Mouse (Mus musculus) embryonic fibroblast, embryonic 13.5 days (primary cell): Measurements from ENCODE around the gene Arhgef11. TPM values are rescaled to one million over a fixed set of nuclear protein-coding genes. Genes with fewer than 3 reads are reported as not detected.

Experiments
- H3K27ac ChIP-seq: 2 replicates; pipeline ENCODE4 v1.5.1; 2012; ENCODE audit warnings: low read length, control low read depth, inconsistent platforms; ENCODE audit not compliant: insufficient read depth
- H3K4me1 ChIP-seq: 2 replicates; pipeline ENCODE4 v1.6.1; 2011; ENCODE audit warnings: low read length; ENCODE audit not compliant: control insufficient read depth, insufficient read depth
- H3K4me3 ChIP-seq: 2 replicates; pipeline ENCODE4 v1.5.1; 2011; ENCODE audit warnings: mild to moderate bottlenecking, control low read depth, low read length; ENCODE audit not compliant: insufficient read depth
- CTCF ChIP-seq: IDR thresholded peaks from 2 replicates; pipeline ENCODE4 v1.5.1; 2011; ENCODE audit warnings: mild to moderate bottlenecking, control low read depth, low read length, moderate library complexity, borderline replicate concordance; ENCODE audit not compliant: insufficient read depth
- POLR2A ChIP-seq: IDR thresholded peaks from 2 replicates; pipeline ENCODE4 v1.6.1; 2011; ENCODE audit warnings: low read depth, mild to moderate bottlenecking, control low read depth, low read length, moderate library complexity
- polyA plus RNA-seq: library from polyadenylated mRNA; stranded (reverse); fragments of >200 nt; gene quantifications from 2 replicates; pipeline ENCODE4 v1.2.4, GENCODE M21; 2011; ENCODE audit warnings: low read depth; ENCODE audit not compliant: missing spikeins, insufficient read length

Arhgef11 gene
- polyA plus RNA-seq, 1 experiment, result 27.0 TPM

GRCm38 (mm10) chr3:87738906-87739305 lies 121.5 kb downstream of the Arhgef11 start:
- no peak overlapping the region for H3K27ac ChIP-seq
- no peak overlapping the region for H3K4me3 ChIP-seq
- H3K4me1 ChIP-seq, result no peaks in the 10 kb centered on the region
- TF ChIP-seq POLR2A, result no peak
- no peak for TF ChIP-seq CTCF

DNA sequence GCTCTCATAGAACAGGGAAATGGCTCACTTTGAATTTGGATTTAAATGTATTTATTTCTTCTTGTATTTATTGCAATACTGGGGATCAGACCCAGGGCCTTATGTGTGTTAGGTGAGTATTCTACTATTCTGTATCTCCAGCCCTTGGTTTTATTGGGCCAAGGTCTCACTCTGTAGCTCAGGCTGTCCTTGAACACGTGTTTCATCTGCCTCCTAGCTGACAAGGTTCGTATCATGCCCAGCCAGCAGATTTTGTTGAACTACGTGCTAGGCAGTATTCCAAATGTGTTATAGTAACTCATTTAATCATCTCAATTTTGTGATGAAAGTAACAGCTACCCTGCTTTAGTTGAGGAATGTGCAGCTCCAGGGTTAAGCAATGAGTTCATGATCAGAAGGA lies 124.7 kb downstream of the Arhgef11 start:
- no peak overlapping the region for H3K27ac ChIP-seq
- TF ChIP-seq POLR2A (no peak), CTCF (no peak)

GRCm38 (mm10) chr3:87742735-87743134 lies 125.4 kb downstream of the Arhgef11 start:
- TF ChIP-seq POLR2A (no peak), CTCF (no peak)
- Histone ChIP-seq H3K4me3 (no peak overlapping the region), H3K27ac (no peak overlapping the region), H3K4me1 (no peaks in the 10 kb centered on the region)

More for the DNA sequence above, 124.7 kb downstream of the Arhgef11 start:
- Histone ChIP-seq H3K4me1 (no peaks in the 10 kb centered on the region), H3K4me3 (no peak overlapping the region)

GRCm38 (mm10) chr3:87743927-87744326 lies 126.6 kb downstream of the Arhgef11 start:
- Histone ChIP-seq H3K27ac (no peak overlapping the region), H3K4me1 (no peaks in the 10 kb centered on the region), H3K4me3 (no peak overlapping the region)
- TF ChIP-seq CTCF, result no peak
- TF ChIP-seq POLR2A, result no peak

DNA sequence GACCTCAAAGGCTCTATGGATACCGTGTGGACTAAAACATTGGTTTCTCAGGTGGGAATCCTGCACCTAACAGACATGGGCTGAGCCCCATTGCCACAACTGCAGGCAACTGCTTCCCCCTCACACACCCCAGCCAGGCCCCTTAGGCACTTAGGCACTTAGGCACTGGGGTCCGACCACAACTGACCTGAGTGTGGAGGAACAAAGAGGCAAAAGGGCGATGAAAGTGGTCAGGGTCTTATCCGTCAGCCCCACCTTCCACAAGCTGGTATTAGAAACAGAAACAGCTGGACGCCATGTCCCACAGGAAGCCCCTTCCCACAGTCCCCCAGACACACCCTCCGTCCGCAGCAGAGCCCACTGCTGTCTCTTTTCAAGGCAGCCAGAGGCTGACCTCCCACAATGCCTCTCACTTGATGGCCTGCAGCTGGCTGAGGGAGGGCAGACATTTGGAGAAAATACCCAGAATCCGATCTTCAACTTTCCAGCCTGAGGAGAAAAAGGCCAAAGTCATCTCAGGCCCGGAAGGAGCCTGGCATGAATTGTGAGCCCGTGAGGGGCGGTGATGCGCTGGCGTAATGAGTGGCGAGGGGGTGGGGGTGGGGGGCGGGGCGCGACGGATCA lies 127.8 kb downstream of the Arhgef11 start:
- H3K4me1 ChIP-seq, result no peaks in the 10 kb centered on the region
- H3K4me3 ChIP-seq, result no peak overlapping the region
- no peak overlapping the region for H3K27ac ChIP-seq
- TF ChIP-seq POLR2A, result no peak
- TF ChIP-seq CTCF, result no peak

DNA sequence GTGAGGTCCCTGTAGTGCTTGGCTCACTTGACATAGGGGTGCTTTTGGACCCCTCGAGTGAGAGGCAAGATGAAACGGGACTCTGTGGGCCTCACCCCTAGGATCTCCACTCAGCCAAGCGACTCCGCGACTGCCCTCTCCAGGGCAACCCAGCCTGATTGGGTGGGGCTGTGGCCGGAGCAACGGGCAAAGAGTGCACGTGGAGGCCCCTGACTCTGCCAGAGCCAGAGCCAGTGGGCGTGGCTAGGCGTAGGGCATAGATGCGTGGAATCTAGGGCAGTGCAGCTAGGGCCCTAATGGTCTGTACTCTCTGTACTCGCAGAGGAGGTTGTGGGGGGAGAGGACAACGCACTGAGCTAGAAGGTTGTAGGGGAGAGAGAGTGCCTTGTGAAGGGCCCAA lies 131.1 kb downstream of the Arhgef11 start, which contains the start of gene Lrrc71:
Gene Lrrc71, minus strand, starts transcription at position 195 of the 400 bp plus-strand sequence.
- Histone ChIP-seq H3K4me3 (no peak within 1 kb of the TSS), H3K4me1 (no peaks in the 10 kb centered on the region), H3K27ac (no peak within 1 kb of the TSS)
- no peak for TF ChIP-seq CTCF
- no peak for TF ChIP-seq POLR2A

GRCm38 (mm10) chr3:87749036-87749435 lies 131.7 kb downstream of the Arhgef11 start:
- H3K4me3 ChIP-seq, result no peak overlapping the region
- TF ChIP-seq POLR2A (no peak), CTCF (peak; percentile 94)
- H3K4me1 ChIP-seq, result no peaks in the 10 kb centered on the region
- no peak overlapping the region for H3K27ac ChIP-seq

DNA sequence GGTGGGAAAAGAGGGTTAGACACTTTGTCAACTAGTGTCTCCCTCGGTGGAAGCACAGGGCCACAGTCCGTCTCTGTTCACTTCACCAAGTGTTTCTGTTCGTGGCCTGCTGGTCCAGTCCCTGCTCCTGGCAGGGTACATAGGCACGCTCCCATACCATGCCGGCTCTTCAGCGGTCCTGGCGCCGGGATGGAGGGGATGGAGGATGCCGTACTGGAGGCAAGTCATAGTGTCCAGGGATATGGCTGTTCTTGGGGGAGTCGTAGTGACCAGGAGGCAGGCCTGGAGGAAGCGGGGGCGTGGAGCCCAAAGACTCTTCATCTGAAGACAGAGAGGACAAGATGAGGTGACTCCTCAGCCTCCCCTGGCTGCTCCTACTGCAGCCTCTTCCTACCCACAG lies 132.6 kb downstream of the Arhgef11 start:
- H3K27ac ChIP-seq, result no peak overlapping the region

GRCm38 (mm10) chr3:87752567-87752966 lies 135.2 kb downstream of the Arhgef11 start:
- no peak overlapping the region for H3K27ac ChIP-seq
- H3K4me1 ChIP-seq, result no peaks in the 10 kb centered on the region
- H3K4me3 ChIP-seq, result no peak overlapping the region
- TF ChIP-seq CTCF (no peak), POLR2A (no peak)

More for the DNA sequence above, 132.6 kb downstream of the Arhgef11 start:
- H3K4me1 ChIP-seq, result no peaks in the 10 kb centered on the region
- H3K4me3 ChIP-seq, result no peak overlapping the region
- TF ChIP-seq POLR2A (no peak), CTCF (no peak)

GRCm38 (mm10) chr3:87753829-87754228 lies 136.5 kb downstream of the Arhgef11 start:
- TF ChIP-seq CTCF, result no peak
- no peak for TF ChIP-seq POLR2A
- H3K4me1 ChIP-seq, result 0 out of 2 replicates have a peak, but pooled peaks cover 1% of the 10 kb centered on the region
- no peak overlapping the region for H3K4me3 ChIP-seq
- no peak overlapping the region for H3K27ac ChIP-seq

- Histone ChIP-seq H3K4me3 (no peak overlapping the region), H3K4me1 (peaks cover 7% of the 10 kb centered on the region; the same call in 1 of the 2 replicates), H3K27ac (no peak overlapping the region)
- TF ChIP-seq CTCF, result peak; percentile 99
- TF ChIP-seq POLR2A, result no peak
These were observed 138.6 kb downstream of the Arhgef11 start for GRCm38 (mm10) chr3:87755964-87756363.
